Mouse (Mus musculus): ENCODE measurements around the gene Cald1.
A peak's percentile ranks its signal among the peaks of the same experiment; 100 is the strongest.

Gene Cald1

DNA sequence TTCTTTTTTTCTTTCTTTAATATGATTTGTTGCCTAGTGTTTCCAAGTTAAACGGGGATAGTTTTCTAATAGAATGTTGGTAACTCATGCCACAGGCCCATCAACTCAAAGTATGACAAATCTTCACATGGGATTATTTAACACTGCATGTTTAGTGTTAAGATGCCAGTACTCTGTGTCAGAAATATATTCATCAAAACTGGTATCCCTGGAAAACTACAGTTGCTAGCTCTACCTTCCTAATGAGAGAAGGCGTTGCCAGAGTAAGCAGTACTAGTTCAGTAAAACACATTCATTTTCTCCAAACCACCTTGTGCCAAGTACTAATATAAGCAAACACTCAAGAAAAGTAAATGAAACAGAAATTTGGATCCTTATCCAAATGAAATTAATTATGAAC lies 171.7 kb downstream of the Cald1 start:
- DNase-seq (ENCODE audit: low spot score) = no peak

DNA sequence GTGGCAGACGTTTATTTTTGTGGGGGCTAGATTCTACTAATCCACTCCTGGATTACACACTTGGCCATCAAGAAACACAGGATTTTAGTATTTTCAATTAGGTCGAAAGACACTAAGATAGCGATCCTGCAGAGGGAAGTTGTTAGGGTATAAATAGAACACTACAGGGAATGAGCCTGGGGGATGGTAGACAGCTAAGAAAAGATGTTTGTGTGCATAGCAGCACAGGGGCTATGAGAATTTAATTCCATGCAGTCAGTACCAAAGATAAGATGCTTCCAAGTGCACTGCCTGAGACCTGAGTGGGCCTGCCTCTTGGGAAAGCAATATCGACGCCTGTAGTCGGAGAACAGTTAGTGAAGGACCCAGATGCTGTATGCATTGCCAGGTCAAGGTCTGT lies 172.2 kb downstream of the Cald1 start:
- DNase-seq (ENCODE audit: low spot score) = no peak

DNA sequence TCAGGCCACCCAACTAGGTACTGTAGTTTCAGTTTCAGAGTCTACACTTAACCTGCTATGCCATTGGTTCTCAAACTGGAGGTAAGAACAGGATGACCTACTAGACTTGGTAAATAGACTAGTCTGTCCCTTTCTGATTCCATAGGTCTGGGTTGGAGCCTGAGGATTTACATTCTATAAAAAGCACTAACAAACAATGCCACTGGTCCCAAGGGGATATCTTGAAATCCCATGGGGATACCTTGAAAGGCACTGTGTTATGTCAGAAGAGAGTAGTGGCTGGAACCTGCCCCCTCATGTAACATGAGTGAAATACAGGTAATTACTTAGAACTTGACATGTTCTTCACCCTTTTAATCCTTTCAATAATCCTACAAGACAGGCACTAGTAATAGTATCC lies 178.1 kb downstream of the Cald1 start:
- no peak for DNase-seq (ENCODE audit: low spot score)

DNA sequence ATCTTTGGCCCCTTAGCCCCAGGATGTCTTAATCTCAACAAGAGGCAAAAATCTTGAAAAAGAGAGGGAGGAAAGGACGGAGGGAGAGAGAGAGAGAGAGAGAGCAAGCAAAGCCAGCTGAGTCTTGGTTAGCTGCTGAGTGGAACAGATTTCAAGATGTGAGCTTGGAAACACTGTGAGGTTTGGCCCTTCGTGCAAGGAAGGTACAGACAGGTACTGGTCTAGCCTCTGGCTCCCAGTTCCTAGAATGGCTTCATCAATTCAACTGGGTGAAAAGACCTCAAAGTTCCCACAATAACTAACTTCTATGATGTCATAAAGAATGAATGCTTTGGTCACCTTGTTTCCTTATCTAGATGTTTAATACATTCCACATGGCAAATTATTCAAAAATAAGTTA lies 178.8 kb downstream of the Cald1 start:
- no peak for DNase-seq (ENCODE audit: low spot score)

DNA sequence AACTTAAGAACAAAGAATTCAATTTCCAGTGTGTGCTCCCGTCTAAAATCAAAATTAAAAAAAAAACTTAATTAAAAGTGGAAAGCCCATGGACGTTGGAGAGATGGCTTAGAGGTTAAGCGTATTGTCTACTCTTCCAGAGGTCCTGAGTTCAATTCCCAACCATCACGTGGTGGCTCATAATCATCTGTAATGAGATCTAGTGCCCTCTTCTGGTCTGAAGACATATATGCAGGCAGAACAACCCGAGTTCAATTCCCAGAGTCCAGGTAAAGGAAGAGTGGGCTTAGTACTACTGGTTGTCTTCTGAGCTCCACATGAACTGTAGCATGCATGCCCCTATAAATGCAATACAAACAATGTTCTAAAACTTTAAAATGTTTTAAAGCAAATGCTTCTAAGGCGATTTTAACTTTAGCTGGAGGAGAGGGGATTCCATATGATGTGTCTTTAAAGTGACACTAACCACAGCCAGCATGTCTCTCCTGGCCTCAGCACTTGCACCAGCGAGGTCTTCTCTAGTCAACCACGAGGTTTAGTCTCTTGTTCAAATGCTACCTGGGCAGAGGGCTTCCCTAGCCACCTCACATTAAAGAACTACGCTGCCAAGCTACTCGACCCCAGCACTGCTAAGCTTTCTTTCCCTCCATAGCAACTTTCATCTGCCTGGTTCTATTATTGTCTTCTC lies 179.8 kb downstream of the Cald1 start:
- DNase-seq (ENCODE audit: low spot score) = no peak

DNA sequence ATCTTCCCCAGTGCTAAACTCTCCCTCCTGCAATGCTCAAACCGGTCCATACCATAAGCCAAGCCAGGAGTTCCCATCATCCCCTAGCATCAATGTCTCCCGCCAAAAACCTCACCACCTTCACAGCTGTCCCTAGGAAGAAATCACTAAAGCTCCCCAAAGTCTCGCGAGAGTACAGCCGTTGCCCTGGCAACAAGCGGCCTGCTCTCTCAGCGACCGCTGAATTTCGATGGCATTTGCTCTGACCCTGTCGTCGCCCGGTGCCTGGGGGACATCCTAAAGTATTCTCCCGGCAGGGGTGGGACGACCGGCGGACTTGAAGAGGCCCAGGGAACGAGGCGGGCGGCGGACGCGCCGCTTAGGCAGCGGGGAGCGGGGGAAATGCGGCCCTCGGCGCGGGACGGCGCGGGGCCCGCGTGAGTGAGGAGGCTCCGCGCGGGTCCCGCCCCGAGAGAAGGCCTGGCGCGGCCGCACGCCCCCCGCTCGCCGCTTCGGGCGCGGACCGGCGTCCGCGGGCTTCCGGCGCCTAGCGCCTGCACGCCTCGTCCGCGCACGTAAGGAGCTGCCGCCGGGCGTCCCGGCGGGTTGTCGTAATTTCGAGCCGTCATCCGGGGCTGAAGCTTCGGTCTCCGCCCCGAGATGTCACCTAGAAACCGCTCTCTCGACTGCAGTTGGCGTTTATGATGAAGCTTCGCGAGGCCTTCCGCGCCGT lies 182.1 kb downstream of the Cald1 start, which contains the start of gene Agbl3:
Agbl3 (plus strand) TSS at position 202 of the 712 bp plus-strand sequence.
- peak; percentile 88 for DNase-seq (ENCODE audit: low spot score)

DNA sequence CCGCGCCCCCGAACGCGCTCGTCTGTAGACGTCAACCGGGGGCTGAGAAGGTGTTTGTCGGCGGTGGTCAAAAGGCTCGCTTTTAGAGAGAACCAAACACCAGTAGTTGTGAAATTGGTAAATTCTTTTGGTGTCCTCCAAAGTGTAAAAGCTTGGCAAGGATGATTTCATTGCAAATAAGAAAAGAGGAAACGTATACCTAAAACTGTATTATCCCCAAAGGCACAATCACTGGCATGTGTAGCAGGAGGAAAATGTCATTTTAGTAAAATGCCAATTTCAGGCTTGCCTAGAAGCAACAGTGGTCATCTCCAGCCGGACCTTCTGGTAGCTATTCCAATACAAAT lies 182.6 kb downstream of the Cald1 start:
- no peak for DNase-seq (ENCODE audit: low spot score)

DNA sequence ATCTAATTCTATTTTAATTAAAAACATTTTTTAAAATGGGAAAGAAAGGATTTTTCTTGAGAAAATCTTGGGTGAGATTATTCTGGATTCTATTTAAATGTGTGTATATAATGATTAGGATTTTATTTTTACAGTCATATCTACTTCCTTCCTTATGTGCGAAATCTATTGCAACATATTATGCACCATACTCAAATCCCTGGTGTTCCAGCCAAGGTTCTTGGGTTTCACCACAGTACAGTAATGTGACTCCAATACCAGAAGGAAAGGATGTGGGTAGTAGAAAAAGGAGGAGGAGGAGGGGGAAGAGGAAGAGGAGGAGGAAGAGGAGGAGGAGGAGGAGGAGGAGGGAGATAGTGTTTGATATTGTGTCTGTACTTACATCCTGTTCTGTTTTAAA lies 184.2 kb downstream of the Cald1 start:
- no peak for DNase-seq (ENCODE audit: low spot score)

DNA sequence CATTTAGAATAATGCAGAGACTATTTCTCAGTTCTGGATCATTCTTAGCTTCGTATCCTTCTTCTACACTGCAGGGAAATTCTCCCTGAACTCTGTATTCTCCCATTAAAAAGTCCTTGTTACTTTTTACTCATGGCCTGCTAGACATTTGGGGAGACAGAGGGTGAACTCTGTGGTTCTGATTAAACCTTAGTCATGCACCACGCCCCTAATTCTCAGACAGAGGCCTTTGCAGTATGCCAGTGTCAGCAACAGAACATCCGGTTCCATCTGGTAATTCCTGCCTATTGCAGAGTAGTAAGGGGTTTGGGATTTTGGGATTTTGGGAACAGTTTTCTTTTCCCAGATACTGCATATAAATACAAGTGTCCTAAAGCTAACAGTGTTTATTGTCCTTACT lies 198.6 kb downstream of the Cald1 start:
- no peak for DNase-seq (ENCODE audit: low spot score)

DNA sequence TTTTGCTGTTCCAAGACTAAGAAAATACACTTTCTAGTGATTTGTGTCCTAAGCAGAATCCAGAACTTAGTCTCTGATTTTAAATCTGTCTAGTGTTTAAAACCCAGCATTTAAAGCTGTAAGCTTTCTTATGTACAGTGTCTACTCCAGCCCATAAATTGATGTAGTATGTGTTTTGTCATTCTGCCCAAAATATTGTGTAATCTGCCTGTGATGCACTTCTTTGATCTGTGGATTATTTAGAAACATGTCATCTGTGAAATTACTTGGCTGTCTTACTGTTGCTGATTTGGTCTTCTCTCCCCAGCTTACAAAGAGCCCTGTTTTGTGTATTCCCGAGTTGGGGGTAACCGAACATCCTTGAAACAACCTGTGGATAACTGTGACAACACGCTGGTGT lies 199.6 kb downstream of the Cald1 start:
- DNase-seq (ENCODE audit: low spot score) = no peak

DNA sequence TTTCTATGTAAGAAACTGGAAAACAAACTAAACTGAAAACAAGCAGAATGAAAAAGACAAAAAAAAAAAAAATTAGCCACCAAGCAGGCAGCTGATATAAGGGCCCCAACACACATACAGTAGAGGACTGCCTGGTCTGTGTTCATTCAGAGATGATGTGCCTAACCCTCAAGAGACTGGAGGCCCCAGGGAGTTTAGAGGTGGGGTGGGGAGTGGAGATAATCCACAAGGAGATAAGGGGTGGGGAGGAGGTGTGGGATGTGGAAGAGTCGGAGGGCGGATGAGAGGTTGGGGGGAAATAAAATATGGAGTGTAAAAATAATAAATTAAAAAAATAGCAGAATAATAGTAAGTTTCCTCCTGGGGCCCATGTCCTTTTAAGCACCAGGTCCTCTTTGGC lies 207.3 kb downstream of the Cald1 start:
- no peak for DNase-seq (ENCODE audit: low spot score)

DNA sequence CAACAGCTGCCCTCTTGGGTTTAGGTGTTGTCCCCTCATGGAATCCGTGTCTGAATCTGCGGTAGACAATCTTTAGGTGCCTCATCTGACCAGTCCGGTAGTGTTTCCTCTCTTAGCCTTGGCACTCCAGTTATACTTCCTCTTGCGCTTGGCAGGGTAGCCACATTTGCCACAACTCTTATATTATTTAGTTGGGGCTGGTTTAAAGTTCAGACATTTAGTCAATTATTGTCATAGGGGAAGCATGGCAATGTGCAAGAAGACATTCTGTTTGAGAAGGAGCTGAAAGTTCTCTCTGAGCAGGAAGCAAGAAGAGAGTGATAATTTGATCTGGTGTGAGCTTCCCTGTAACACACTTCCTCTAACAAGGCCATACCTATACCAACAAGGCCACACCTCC lies 212.4 kb downstream of the Cald1 start:
- DNase-seq (ENCODE audit: low spot score) = no peak

DNA sequence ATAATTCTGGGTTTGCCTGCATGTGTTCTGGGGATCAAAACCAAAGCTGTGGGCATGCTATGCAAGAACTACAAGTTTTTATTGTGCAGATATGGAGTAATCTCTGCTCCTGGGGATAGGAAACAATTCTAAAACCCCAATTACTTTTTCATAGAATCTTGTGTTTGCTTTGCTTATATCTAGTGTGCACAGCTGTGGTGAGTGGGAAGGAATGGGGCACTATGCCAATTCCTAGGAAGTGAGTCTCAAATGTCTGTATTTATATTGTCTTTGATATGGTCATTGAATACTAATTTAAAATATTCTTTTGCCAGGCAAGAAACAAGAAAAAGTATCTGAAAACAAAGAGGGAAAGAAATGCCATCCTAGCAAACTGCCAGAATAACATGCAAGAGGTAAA lies 226.1 kb downstream of the Cald1 start:
- no peak for DNase-seq (ENCODE audit: low spot score)
